Mouse (Mus musculus) embryonic fibroblast, embryonic 13.5 days (primary cell): ENCODE data around the gene Rgcc. TPM values are rescaled to one million over a fixed set of nuclear protein-coding genes. Genes with fewer than 3 reads are reported as not detected.

Experiments used
- H3K27ac ChIP-seq: 2 replicates; pipeline ENCODE4 v1.5.1; 2012; ENCODE audit warnings: low read length, control low read depth, inconsistent platforms; ENCODE audit not compliant: insufficient read depth
- H3K4me1 ChIP-seq: 2 replicates; pipeline ENCODE4 v1.6.1; 2011; ENCODE audit warnings: low read length; ENCODE audit not compliant: control insufficient read depth, insufficient read depth
- H3K4me3 ChIP-seq: 2 replicates; pipeline ENCODE4 v1.5.1; 2011; ENCODE audit warnings: mild to moderate bottlenecking, control low read depth, low read length; ENCODE audit not compliant: insufficient read depth
- CTCF ChIP-seq: IDR thresholded peaks from 2 replicates; pipeline ENCODE4 v1.5.1; 2011; ENCODE audit warnings: mild to moderate bottlenecking, control low read depth, low read length, moderate library complexity, borderline replicate concordance; ENCODE audit not compliant: insufficient read depth
- POLR2A ChIP-seq: IDR thresholded peaks from 2 replicates; pipeline ENCODE4 v1.6.1; 2011; ENCODE audit warnings: low read depth, mild to moderate bottlenecking, control low read depth, low read length, moderate library complexity
- polyA plus RNA-seq: library from polyadenylated mRNA; stranded (reverse); fragments of >200 nt; gene quantifications from 2 replicates; pipeline ENCODE4 v1.2.4, GENCODE M21; 2011; ENCODE audit warnings: low read depth; ENCODE audit not compliant: missing spikeins, insufficient read length

The Rgcc gene
- polyA plus RNA-seq, 1 experiment: 7.1 TPM

GRCm38 (mm10) chr14:79293119-79293780 is 8.2 kb downstream of the Rgcc start:
- Histone ChIP-seq H3K27ac (no peak overlapping the region), H3K4me1 (peaks cover 7% of the 10 kb centered on the region), H3K4me3 (no peak overlapping the region)
- TF ChIP-seq POLR2A (no peak), CTCF (no peak)

GRCm38 (mm10) chr14:79291629-79292028 is 9.8 kb downstream of the Rgcc start:
- no peak overlapping the region for H3K4me3 ChIP-seq
- TF ChIP-seq CTCF (no peak), POLR2A (no peak)
- H3K27ac ChIP-seq: no peak overlapping the region
- peaks cover 7% of the 10 kb centered on the region for H3K4me1 ChIP-seq

GRCm38 (mm10) chr14:79290683-79291425 is 10.6 kb downstream of the Rgcc start:
- no peak for TF ChIP-seq CTCF
- no peak for TF ChIP-seq POLR2A
- no peak overlapping the region for H3K4me3 ChIP-seq
- no peak overlapping the region for H3K27ac ChIP-seq
- H3K4me1 ChIP-seq: peaks cover 7% of the 10 kb centered on the region

- Histone ChIP-seq H3K4me3 (no peak overlapping the region), H3K4me1 (peaks cover 7% of the 10 kb centered on the region), H3K27ac (no peak overlapping the region)
- no peak for TF ChIP-seq POLR2A
- no peak for TF ChIP-seq CTCF
These were observed 11.5 kb downstream of the Rgcc start for GRCm38 (mm10) chr14:79289909-79290308.

- TF ChIP-seq POLR2A: no peak
- peaks cover 5% of the 10 kb centered on the region for H3K4me1 ChIP-seq
- no peak overlapping the region for H3K4me3 ChIP-seq
- no peak overlapping the region for H3K27ac ChIP-seq
These were observed 13.2 kb downstream of the Rgcc start for GRCm38 (mm10) chr14:79288280-79288679.

GRCm38 (mm10) chr14:79287251-79287863 is 14.1 kb downstream of the Rgcc start:
- H3K4me3 ChIP-seq: no peak overlapping the region
- TF ChIP-seq POLR2A (no peak), CTCF (no peak)
- no peak overlapping the region for H3K27ac ChIP-seq

GRCm38 (mm10) chr14:79285549-79285948 is 15.9 kb downstream of the Rgcc start:
- TF ChIP-seq POLR2A (no peak), CTCF (no peak)
- Histone ChIP-seq H3K4me1 (no peaks in the 10 kb centered on the region), H3K27ac (no peak overlapping the region), H3K4me3 (no peak overlapping the region)

More at GRCm38 (mm10) chr14:79287251-79287863, 14.1 kb downstream of the Rgcc start:
- H3K4me1 ChIP-seq: peaks cover 3% of the 10 kb centered on the region

GRCm38 (mm10) chr14:79284616-79285015 is 16.8 kb downstream of the Rgcc start:
- TF ChIP-seq POLR2A (no peak), CTCF (no peak)
- Histone ChIP-seq H3K4me1 (no peaks in the 10 kb centered on the region), H3K4me3 (no peak overlapping the region), H3K27ac (no peak overlapping the region)

GRCm38 (mm10) chr14:79283952-79284351 is 17.5 kb downstream of the Rgcc start:
- H3K4me1 ChIP-seq: no peaks in the 10 kb centered on the region
- H3K4me3 ChIP-seq: no peak overlapping the region
- TF ChIP-seq CTCF (no peak), POLR2A (no peak)
- no peak overlapping the region for H3K27ac ChIP-seq
